Mouse (Mus musculus) heart, embryonic 11.5 days (tissue): ENCODE measurements at regions not wholly inside any gene's neighbourhood (a gene's known extent, or its start where the extent isn't known, plus 50 kb on each side); places are given as distances from the start of the nearest gene placed in this dataset.

Source experiments
- ATAC-seq: fragments of 200-750 bp; cut with Nextera tagmentation; replicated peaks from 2 replicates; pipeline ENCODE4 v1.8.0; 2017; ENCODE audit warnings: moderate library complexity; ENCODE audit not compliant: insufficient number of reproducible peaks, low FRiP score, low TSS enrichment
- H3K27ac ChIP-seq: fragments of 300-500 bp; sonication (generic); 2 replicates; pipeline ENCODE4 v1.5.1; 2014; ENCODE audit warnings: mild to moderate bottlenecking, low read depth, low read length
- H3K27me3 ChIP-seq: fragments of 300-500 bp; sonication (generic); 2 replicates; pipeline ENCODE4 v1.6.1; 2014; ENCODE audit warnings: mild to moderate bottlenecking, low read length, mixed read lengths; ENCODE audit not compliant: control insufficient read depth, insufficient read depth
- H3K36me3 ChIP-seq: fragments of 300-500 bp; sonication (generic); 2 replicates; pipeline ENCODE4 v1.6.1; 2014; ENCODE audit warnings: mild to moderate bottlenecking, low read length, moderate library complexity, mixed read lengths; ENCODE audit not compliant: control insufficient read depth, insufficient read depth
- H3K4me1 ChIP-seq: fragments of 300-500 bp; sonication (generic); 2 replicates; pipeline ENCODE4 v1.6.1; 2014; ENCODE audit warnings: low read length; ENCODE audit not compliant: control insufficient read depth, insufficient read depth
- H3K4me2 ChIP-seq: fragments of 300-500 bp; sonication (generic); 2 replicates; pipeline ENCODE4 v1.6.1; 2014; ENCODE audit warnings: mild to moderate bottlenecking, moderate library complexity
- H3K4me3 ChIP-seq: fragments of 300-500 bp; sonication (generic); 2 replicates; pipeline ENCODE4 v1.5.1; 2014; ENCODE audit warnings: low read depth, low read length
- H3K9ac ChIP-seq: fragments of 300-500 bp; sonication (generic); 2 replicates; pipeline ENCODE4 v1.6.1; 2014; ENCODE audit warnings: mild to moderate bottlenecking, low read depth, low read length, moderate library complexity
- H3K9me3 ChIP-seq: fragments of 300-500 bp; sonication (generic); replicated peaks from 2 replicates; pipeline ENCODE4 v1.6.1; 2016; ENCODE audit warnings: low read length; ENCODE audit not compliant: control insufficient read depth
- WGBS: fragments of 180-500 bp; shearing (Covaris S2); extraction: QIAGEN DNeasy Blood & Tissue Kit; methylation state at CpG from one replicate; pipeline ENCODE4 v1.1.7; 2014; ENCODE audit not compliant: insufficient replicate concordance; 5-methylcytosine and 5-hydroxymethylcytosine counted together

GRCm38 (mm10) chrX:140255790-140256189, 86.3 kb upstream of the Frmpd3 start:
- Histone ChIP-seq H3K9ac (no peak overlapping the region), H3K27ac (no peak overlapping the region), H3K4me3 (no peak overlapping the region), H3K36me3 (no peaks in the 10 kb centered on the region), H3K4me1 (no peaks in the 10 kb centered on the region), H3K27me3 (no peaks in the 10 kb centered on the region), H3K9me3 (no peaks in the 10 kb centered on the region), H3K4me2 (no peak overlapping the region)
- no peak for ATAC-seq
- 76% methylated on average over 4 of the region's 4 CpGs for WGBS

- H3K4me1 ChIP-seq: no peaks in the 10 kb centered on the region
- H3K9ac ChIP-seq: no peak overlapping the region
- H3K4me2 ChIP-seq: no peak overlapping the region
- 71% methylated on average over 5 of the region's 5 CpGs for WGBS
- no peaks in the 10 kb centered on the region for H3K36me3 ChIP-seq
- H3K27me3 ChIP-seq: peaks cover 6% of the 10 kb centered on the region
- no peak for ATAC-seq
- H3K27ac ChIP-seq: no peak overlapping the region
- no peaks in the 10 kb centered on the region for H3K9me3 ChIP-seq
- H3K4me3 ChIP-seq: no peak overlapping the region
Observed at GRCm38 (mm10) chrX:140269742-140270457, 72.2 kb upstream of the Frmpd3 start.

- Histone ChIP-seq H3K27ac (no peak overlapping the region), H3K9me3 (no peaks in the 10 kb centered on the region), H3K9ac (no peak overlapping the region), H3K27me3 (peaks cover 54% of the 10 kb centered on the region), H3K4me3 (peak overlapping the region; percentile 51), H3K4me1 (no peaks in the 10 kb centered on the region), H3K36me3 (no peaks in the 10 kb centered on the region), H3K4me2 (peak overlapping the region; percentile 77)
- ATAC-seq: no peak
- 10% methylated on average over 33 of the region's 54 CpGs for WGBS
Observed at GRCm38 (mm10) chrX:140277327-140277947, 64.6 kb upstream of the Frmpd3 start.

- ATAC-seq: no peak
- H3K36me3 ChIP-seq: no peaks in the 10 kb centered on the region
- peak overlapping the region; percentile 77 for H3K4me2 ChIP-seq
- H3K9ac ChIP-seq: no peak overlapping the region
- H3K27ac ChIP-seq: no peak overlapping the region
- no peaks in the 10 kb centered on the region for H3K9me3 ChIP-seq
- peak overlapping the region; percentile 51 for H3K4me3 ChIP-seq
- H3K4me1 ChIP-seq: no peaks in the 10 kb centered on the region
- 15% methylated on average over 45 of the region's 69 CpGs for WGBS
- H3K27me3 ChIP-seq: peaks cover 49% of the 10 kb centered on the region
Observed at GRCm38 (mm10) chrX:140277978-140278729, 63.9 kb upstream of the Frmpd3 start.

GRCm38 (mm10) chrX:140279266-140279665, 62.8 kb upstream of the Frmpd3 start:
- H3K4me3 ChIP-seq: no peak overlapping the region
- H3K27me3 ChIP-seq: peaks cover 48% of the 10 kb centered on the region
- WGBS: 15% methylated on average over 5 of the region's 6 CpGs
- no peak for ATAC-seq
- no peak overlapping the region for H3K27ac ChIP-seq
- H3K9me3 ChIP-seq: no peaks in the 10 kb centered on the region
- no peak overlapping the region for H3K4me2 ChIP-seq
- no peaks in the 10 kb centered on the region for H3K36me3 ChIP-seq
- H3K9ac ChIP-seq: no peak overlapping the region
- H3K4me1 ChIP-seq: no peaks in the 10 kb centered on the region

GRCm38 (mm10) chrX:140280016-140280415, 62.0 kb upstream of the Frmpd3 start:
- Histone ChIP-seq H3K4me2 (peak overlapping the region; percentile 42), H3K9ac (no peak overlapping the region), H3K4me1 (no peaks in the 10 kb centered on the region), H3K9me3 (no peaks in the 10 kb centered on the region), H3K4me3 (no peak overlapping the region), H3K27me3 (peaks cover 48% of the 10 kb centered on the region), H3K27ac (no peak overlapping the region), H3K36me3 (no peaks in the 10 kb centered on the region)
- WGBS: 17% methylated on average over 12 of the region's 12 CpGs
- no peak for ATAC-seq
